Mouse (Mus musculus): ENCODE measurements around the gene Atrnl1.

- TF ChIP-seq POLR2A (IDR thresholded peaks at IDR 0.05; ENCODE audit: low read depth, low read length): no peak
- TF ChIP-seq CTCF (IDR thresholded peaks at IDR 0.05; ENCODE audit: extremely low read depth, insufficient read length, insufficient replicate concordance, low read depth, low read length): no peak
These were observed 534.7 kb downstream of the Atrnl1 start for GRCm38 (mm10) chr19:58145521-58145920.

All from small intestine, adult 2 months (tissue).